Mouse (Mus musculus): ENCODE data around the gene Mllt6. TPM values are rescaled to one million over a fixed set of nuclear protein-coding genes. Genes with fewer than 3 reads are reported as not detected.
"Not testable (repeated sequence)": the region's sequence is repeated elsewhere in the genome, so short reads cannot be mapped to it uniquely, and the experiment has no call there.

The Mllt6 gene
- polyA plus RNA-seq, 1 experiment from 2014 or later, result 3.3 TPM

GRCm38 (mm10) chr11:97648541-97648940 lies 14.7 kb upstream of the Mllt6 start:
- not testable (repeated sequence) for H3K36me3 ChIP-seq; H3K4me2 ChIP-seq; H3K27ac ChIP-seq; H3K9ac ChIP-seq; H3K4me3 ChIP-seq; H3K9me3 ChIP-seq; H3K4me1 ChIP-seq; H3K27me3 ChIP-seq; ATAC-seq (ENCODE audit: insufficient number of reproducible peaks, insufficient read depth, low FRiP score, low TSS enrichment, low read depth)
- WGBS, result 78% methylated on average over 4 of the region's 4 CpGs

GRCm38 (mm10) chr11:97650341-97650740 lies 12.9 kb upstream of the Mllt6 start:
- H3K4me3 ChIP-seq, result no peak overlapping the region
- ATAC-seq (ENCODE audit: insufficient number of reproducible peaks, insufficient read depth, low FRiP score, low TSS enrichment, low read depth), result no peak
- no peak overlapping the region for H3K4me2 ChIP-seq
- H3K27me3 ChIP-seq, result no peaks in the 10 kb centered on the region
- H3K36me3 ChIP-seq, result no peaks in the 10 kb centered on the region
- H3K9me3 ChIP-seq, result no peaks in the 10 kb centered on the region
- H3K4me1 ChIP-seq, result peaks cover 6% of the 10 kb centered on the region; the same call in 1 of the 2 replicates
- 57% methylated on average over 5 of the region's 5 CpGs for WGBS
- no peak overlapping the region for H3K27ac ChIP-seq
- H3K9ac ChIP-seq, result no peak overlapping the region

DNA sequence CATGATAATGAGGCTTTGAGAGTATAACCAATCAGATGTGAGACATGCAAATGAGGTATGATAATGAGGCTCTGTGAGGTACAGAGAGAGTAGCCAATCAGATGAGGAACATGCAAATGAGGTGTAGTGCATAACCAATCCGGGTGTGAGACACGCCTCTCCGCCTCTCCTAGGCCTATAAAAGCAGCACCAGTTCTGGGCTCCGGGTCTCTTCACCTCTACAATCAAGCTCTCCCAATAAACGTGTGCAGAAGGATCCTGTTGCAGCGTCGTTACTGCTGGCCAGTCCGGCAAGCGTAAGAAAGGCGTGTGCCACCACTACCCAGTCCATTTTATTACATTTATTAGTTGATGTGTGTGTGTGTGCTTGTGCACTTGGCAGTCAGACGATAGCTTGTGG lies 9.8 kb upstream of the Mllt6 start:
- H3K27me3 ChIP-seq; H3K27ac ChIP-seq; H3K4me2 ChIP-seq; ATAC-seq (ENCODE audit: insufficient number of reproducible peaks, insufficient read depth, low FRiP score, low TSS enrichment, low read depth); H3K9ac ChIP-seq; H3K9me3 ChIP-seq; H3K4me3 ChIP-seq; H3K36me3 ChIP-seq; H3K4me1 ChIP-seq: not testable (repeated sequence)
- 94% methylated on average over 11 of the region's 11 CpGs for WGBS

DNA sequence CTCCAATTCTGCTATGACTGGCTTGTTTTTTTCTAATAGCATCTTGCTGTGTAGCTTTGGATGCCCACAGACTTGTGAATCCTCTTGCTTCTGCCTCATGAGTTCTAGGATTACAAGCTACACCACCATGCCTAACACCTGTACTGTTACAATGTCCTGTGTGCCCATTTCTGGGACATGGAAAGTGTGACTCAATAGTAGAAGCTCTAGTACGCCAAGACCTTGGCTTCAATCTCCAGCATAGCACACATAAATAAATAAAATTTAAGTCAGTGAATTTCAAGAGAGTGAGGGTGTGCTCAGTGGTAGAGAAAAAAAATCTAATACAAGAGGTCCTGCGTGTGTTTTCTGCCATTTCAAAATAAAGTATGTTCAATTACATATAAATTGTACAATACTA lies 9.0 kb upstream of the Mllt6 start:
- 88% methylated on average over 2 of the region's 2 CpGs for WGBS
- no peak overlapping the region for H3K27ac ChIP-seq

DNA sequence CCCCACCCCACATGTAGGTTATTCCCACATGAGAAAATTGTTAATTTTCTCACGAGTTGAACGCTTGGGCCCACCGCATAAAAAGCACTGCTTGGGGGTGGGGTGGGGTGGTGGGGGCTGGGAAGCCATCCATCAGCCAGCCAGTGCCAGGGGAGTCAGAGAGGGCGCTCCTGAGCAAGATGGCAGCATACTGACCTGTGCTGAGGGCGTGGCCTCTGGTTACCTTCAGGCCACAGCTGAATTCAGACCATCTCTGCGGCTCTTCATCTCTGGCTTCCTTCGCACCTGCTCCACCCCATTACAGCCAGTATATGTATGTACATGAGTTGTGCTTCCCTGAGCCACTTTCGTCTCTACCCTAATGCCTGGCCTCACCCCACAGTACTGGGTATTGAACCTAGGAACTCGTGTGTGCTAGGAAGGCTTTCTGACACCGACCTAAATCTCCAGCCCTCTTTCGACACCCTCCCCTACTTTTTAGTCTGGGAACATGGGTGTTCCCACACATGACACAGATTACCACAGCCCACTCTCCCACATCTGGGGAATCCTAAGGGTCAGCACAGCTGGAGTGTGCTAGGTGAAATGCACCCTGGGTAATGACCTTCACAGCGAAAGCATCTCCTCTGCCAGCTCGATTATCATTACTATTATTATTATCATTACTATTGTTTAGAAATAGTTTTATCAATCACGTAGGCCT lies 6.8 kb upstream of the Mllt6 start:
- H3K9ac ChIP-seq, result no peak overlapping the region
- 72% methylated on average over 14 of the region's 14 CpGs for WGBS
- H3K4me3 ChIP-seq, result no peak overlapping the region
- no peak overlapping the region for H3K4me2 ChIP-seq
- no peaks in the 10 kb centered on the region for H3K36me3 ChIP-seq
- peaks cover 10% of the 10 kb centered on the region for H3K27me3 ChIP-seq
- no peaks in the 10 kb centered on the region for H3K9me3 ChIP-seq
- H3K27ac ChIP-seq, result no peak overlapping the region
- ATAC-seq (ENCODE audit: insufficient number of reproducible peaks, insufficient read depth, low FRiP score, low TSS enrichment, low read depth), result no peak
- peaks cover 22% of the 10 kb centered on the region for H3K4me1 ChIP-seq

More for the DNA sequence above, 9.0 kb upstream of the Mllt6 start:
- Histone ChIP-seq H3K36me3 (no peaks in the 10 kb centered on the region), H3K27me3 (no peaks in the 10 kb centered on the region), H3K9ac (no peak overlapping the region), H3K4me2 (no peak overlapping the region), H3K4me3 (no peak overlapping the region), H3K9me3 (no peaks in the 10 kb centered on the region), H3K4me1 (peaks cover 12% of the 10 kb centered on the region)
- no peak for ATAC-seq (ENCODE audit: insufficient number of reproducible peaks, insufficient read depth, low FRiP score, low TSS enrichment, low read depth)

- no peak for ATAC-seq (ENCODE audit: insufficient number of reproducible peaks, insufficient read depth, low FRiP score, low TSS enrichment, low read depth)
- H3K36me3 ChIP-seq, result no peaks in the 10 kb centered on the region
- H3K9ac ChIP-seq, result no peak overlapping the region
- H3K9me3 ChIP-seq, result no peaks in the 10 kb centered on the region
- WGBS, result 37% methylated on average over 4 of the region's 6 CpGs
- peaks cover 19% of the 10 kb centered on the region for H3K27me3 ChIP-seq
- no peak overlapping the region for H3K27ac ChIP-seq
- H3K4me1 ChIP-seq, result peaks cover 32% of the 10 kb centered on the region
- H3K4me3 ChIP-seq, result no peak overlapping the region
- no peak overlapping the region for H3K4me2 ChIP-seq
These were observed 5.8 kb upstream of the Mllt6 start for GRCm38 (mm10) chr11:97657184-97657945.

DNA sequence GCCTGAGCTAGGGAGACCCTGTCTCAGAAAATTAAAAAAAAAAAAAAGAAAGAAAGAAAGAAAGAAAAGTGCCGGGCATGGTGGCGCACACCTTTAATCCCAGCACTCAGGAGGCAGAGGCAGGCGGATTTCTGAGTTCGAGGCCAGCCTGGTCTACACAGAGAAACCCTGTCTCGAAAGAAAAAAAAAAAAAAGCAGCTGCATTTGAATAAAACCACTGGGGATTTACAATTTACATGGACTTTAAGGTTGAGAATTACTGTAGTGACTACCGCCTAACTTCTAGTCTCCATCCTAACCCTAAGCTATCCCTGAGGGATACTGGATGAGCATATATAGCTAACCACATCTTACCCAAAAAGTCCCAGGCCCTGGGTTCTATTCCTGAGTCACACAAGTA lies 5.2 kb upstream of the Mllt6 start:
- ATAC-seq (ENCODE audit: insufficient number of reproducible peaks, insufficient read depth, low FRiP score, low TSS enrichment, low read depth); H3K4me2 ChIP-seq; H3K36me3 ChIP-seq; H3K9ac ChIP-seq; H3K27ac ChIP-seq; H3K9me3 ChIP-seq; H3K4me3 ChIP-seq: not testable (repeated sequence)
- peaks cover 21% of the 10 kb centered on the region for H3K27me3 ChIP-seq
- 85% methylated on average over 6 of the region's 6 CpGs for WGBS
- H3K4me1 ChIP-seq, result peaks cover 36% of the 10 kb centered on the region

- Histone ChIP-seq H3K9ac (peak overlapping the region; percentile 83), H3K9me3 (no peaks in the 10 kb centered on the region), H3K27ac (no peak overlapping the region), H3K36me3 (no peaks in the 10 kb centered on the region), H3K27me3 (peaks cover 21% of the 10 kb centered on the region), H3K4me3 (peak overlapping the region; percentile 85; the same call in 1 of the 2 replicates), H3K4me1 (peaks cover 36% of the 10 kb centered on the region), H3K4me2 (peak overlapping the region; percentile 78)
- WGBS, result 74% methylated on average over 11 of the region's 11 CpGs
- ATAC-seq (ENCODE audit: insufficient number of reproducible peaks, insufficient read depth, low FRiP score, low TSS enrichment, low read depth), result no peak
These were observed 4.4 kb upstream of the Mllt6 start for GRCm38 (mm10) chr11:97658751-97659266.

DNA sequence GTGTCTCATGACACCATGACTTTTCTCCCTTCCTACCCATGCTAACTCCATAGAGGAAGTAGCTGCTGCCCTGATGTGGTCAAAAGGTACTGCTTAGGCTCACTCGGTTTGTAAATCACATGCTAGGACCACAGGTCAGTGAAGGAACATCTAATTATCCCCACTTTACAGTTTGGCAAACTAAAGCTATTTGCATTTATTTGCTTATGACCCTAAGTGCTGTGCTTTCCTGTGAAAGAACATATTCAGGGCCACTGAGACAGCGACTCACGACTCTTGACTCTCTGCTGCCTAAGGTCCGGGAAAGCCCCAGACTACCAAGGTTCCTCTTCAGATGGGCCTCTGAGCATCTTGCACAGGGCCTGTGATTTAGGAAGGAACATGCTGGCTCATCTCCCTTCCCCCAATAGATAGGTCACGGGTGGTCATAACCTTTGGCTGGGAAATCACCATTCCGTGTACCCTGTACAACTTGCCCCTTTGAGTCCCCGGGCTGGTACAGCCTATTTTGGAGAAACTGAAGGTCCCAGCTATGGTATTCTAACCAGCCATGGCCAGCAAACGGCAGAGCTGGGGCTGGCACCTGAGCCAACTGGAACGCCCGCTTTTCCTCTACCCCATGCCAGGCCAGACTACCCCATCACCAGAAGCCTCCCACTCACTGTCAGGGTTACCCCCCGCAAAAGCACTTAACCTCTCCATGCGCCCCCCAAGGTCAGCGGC lies 3.8 kb upstream of the Mllt6 start:
- no peaks in the 10 kb centered on the region for H3K9me3 ChIP-seq
- peak overlapping the region; percentile 78 for H3K4me2 ChIP-seq
- H3K4me3 ChIP-seq, result peak overlapping the region; percentile 85
- H3K27ac ChIP-seq, result peak overlapping the region; percentile 30
- H3K4me1 ChIP-seq, result peaks cover 39% of the 10 kb centered on the region
- WGBS, result 8% methylated on average over 13 of the region's 13 CpGs
- H3K36me3 ChIP-seq, result no peaks in the 10 kb centered on the region
- ATAC-seq (ENCODE audit: insufficient number of reproducible peaks, insufficient read depth, low FRiP score, low TSS enrichment, low read depth), result no peak
- H3K9ac ChIP-seq, result peak overlapping the region; percentile 83
- peaks cover 21% of the 10 kb centered on the region for H3K27me3 ChIP-seq

DNA sequence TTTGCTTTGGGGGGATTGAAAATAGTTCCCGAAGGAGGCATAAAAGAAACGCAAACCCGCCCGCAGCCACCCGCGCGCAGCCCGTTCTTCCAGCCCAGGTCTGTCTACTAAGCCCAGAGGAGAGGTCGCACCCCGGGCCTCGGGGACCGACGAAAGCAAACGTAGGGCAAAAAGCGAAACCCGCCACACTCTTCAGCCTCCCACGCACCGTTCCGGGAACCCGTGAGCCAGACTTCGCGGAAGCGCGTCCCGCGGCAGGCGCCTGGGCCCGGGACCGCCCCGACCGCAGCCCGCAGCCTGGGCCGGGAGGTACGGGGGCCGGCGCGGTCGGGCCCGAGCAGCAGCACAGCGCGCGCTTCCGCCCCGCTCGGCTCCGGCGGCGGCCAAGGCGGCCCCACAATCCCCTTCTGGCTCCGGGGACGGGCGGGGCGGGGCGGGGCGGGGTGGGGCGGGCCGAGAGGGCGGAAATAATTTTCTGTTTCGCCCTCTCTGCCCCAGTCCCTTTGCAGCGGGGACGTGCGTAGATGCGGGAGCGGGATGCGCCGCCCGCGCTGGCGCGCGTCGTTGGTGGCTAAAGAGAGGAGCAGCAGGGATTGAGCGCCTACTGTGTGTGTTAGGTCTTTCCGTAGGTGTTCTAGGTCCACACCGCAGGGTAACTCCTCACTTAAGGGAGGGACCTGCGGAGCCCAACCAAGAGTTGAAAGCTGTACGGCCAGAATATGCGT lies 3.1 kb upstream of the Mllt6 start:
- peaks cover 47% of the 10 kb centered on the region for H3K4me1 ChIP-seq
- under 1% methylated on average over 73 of the region's 78 CpGs for WGBS
- H3K4me3 ChIP-seq, result peak overlapping the region; percentile 85
- ATAC-seq (ENCODE audit: insufficient number of reproducible peaks, insufficient read depth, low FRiP score, low TSS enrichment, low read depth), result peak; percentile 80
- no peaks in the 10 kb centered on the region for H3K36me3 ChIP-seq
- peaks cover 21% of the 10 kb centered on the region for H3K27me3 ChIP-seq
- H3K27ac ChIP-seq, result peak overlapping the region; percentile 30
- H3K9ac ChIP-seq, result peak overlapping the region; percentile 83
- H3K4me2 ChIP-seq, result peak overlapping the region; percentile 78
- H3K9me3 ChIP-seq, result no peaks in the 10 kb centered on the region

All from embryonic facial prominence, embryonic 13.5 days (tissue).